Mouse (Mus musculus) left cerebral cortex, adult 18-20 months (tissue): ENCODE results near the gene Prl8a9. TPM values are rescaled to one million over a fixed set of nuclear protein-coding genes. Genes with fewer than 3 reads are reported as not detected.

Experiments used
- DNase-seq, 2 experiments: peaks; one replicate each; pipeline ENCODE4 v3.0.0; 2021 to 2022; ENCODE audit warnings: low spot score in 2 of 2, mixed read lengths in 1 of 2
- long read RNA-seq, 2 experiments: library from polyadenylated mRNA; stranded (forward); transcript quantifications; one replicate each; pipeline ENCODE4 v2.0.0; 2021
- total RNA-seq, 2 experiments: library from RNA; stranded (reverse); gene quantifications; 2 replicates each; pipeline ENCODE4 v1.2.3; 2021

Gene Prl8a9
- not detected for total RNA-seq
- long read RNA-seq, experiment 1: 0 reads
- long read RNA-seq, experiment 2: 0 reads

GRCm38 (mm10) chr13:27564506-27564905 lies at the start of gene Prl8a9:
TSS of gene Prl8a9 (minus strand) at chr13:27564606.
- no peak for DNase-seq

- DNase-seq: no peak
Measured at GRCm38 (mm10) chr13:27610482-27610881, 46.1 kb upstream of the Prl8a9 start, which contains the start of gene Prl7b1. TSS of gene Prl7b1 (minus strand) at chr13:27610582.

DNA sequence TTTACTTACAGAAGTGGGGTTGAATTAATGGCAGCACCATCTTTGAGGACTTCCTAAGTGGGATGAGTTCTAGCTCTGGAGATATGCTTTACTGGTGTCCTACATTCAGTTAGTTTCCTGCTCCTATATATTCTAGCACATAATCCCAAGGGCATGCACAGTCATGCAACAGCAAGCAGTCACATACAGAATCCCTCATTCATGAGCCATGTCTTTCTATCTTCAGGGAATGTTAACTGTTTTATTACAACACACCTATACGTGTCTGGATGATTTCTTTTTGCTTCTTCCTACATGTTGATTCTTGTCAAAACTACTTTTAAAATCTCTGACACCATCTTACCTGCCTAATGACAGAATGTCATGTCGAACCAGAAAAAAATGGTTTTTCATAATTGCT lies 17.7 kb upstream of the Prl8a9 start, which contains the start of gene Prl8a1:
TSS of gene Prl8a1 (minus strand) at position 101 of the 400 bp plus-strand sequence.
- DNase-seq: no peak

- DNase-seq: no peak
Measured at GRCm38 (mm10) chr13:27553336-27553735, 11.1 kb downstream of the Prl8a9 start.

GRCm38 (mm10) chr13:27523156-27523555 lies 41.2 kb downstream of the Prl8a9 start:
- no peak for DNase-seq

DNA sequence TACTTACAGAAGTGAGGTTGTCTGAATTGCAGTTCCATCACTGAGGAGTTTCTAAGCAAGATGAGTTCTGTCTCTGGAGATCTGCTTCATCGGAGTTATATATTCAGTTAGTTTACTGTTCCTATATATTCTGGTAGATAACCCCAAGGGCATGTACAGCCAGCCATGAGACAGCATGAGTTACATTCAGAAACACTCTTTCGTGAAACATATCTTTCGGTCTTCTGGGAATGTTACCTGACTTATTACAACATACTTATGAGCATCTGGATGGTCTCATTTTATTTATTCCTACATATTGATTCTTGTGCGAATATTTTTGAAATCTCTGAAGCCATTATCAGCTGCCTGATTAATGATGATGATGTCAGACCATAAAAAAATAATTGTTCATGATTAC lies 51.3 kb downstream of the Prl8a9 start, which contains the start of gene Prl8a8:
TSS of gene Prl8a8 (minus strand) at position 101 of the 400 bp plus-strand sequence.
- DNase-seq: no peak

Other genes with a start within 250 kb of the Prl8a9 start
- not detected for gene Prl8a2, start 218.9 kb downstream of the Prl8a9 start, total RNA-seq
- not detected for gene Prl2b1, start 173.8 kb downstream of the Prl8a9 start, total RNA-seq
- not detected for gene Prl8a6, start 125.9 kb downstream of the Prl8a9 start, total RNA-seq
- not detected for gene Prl8a8, start 51.4 kb downstream of the Prl8a9 start, total RNA-seq
- gene Prl8a1, start 17.6 kb upstream of the Prl8a9 start, total RNA-seq: not detected
- gene Prl7b1, start 46.0 kb upstream of the Prl8a9 start, total RNA-seq: not detected
- gene Prl7a1, start 77.9 kb upstream of the Prl8a9 start, total RNA-seq: not detected
- gene Prl7a2, start 103.4 kb upstream of the Prl8a9 start, total RNA-seq: not detected
- not detected for gene Prl7d1, start 152.1 kb upstream of the Prl8a9 start, total RNA-seq
- not detected for gene Prl7c1, start 216.2 kb upstream of the Prl8a9 start, total RNA-seq
- not detected for gene Prl2a1, start 237.0 kb upstream of the Prl8a9 start, total RNA-seq